Mouse (Mus musculus) testis, adult 2 months (tissue): Measurements from ENCODE around the gene Kirrel2. TPM values are rescaled to one million over a fixed set of nuclear protein-coding genes. Genes with fewer than 3 reads are reported as not detected.

Experiments used
- H3K27ac ChIP-seq: fragments of 200-500 bp; 2 replicates; pipeline ENCODE4 v1.5.1; 2012; ENCODE audit warnings: low read depth, low read length; ENCODE audit not compliant: control insufficient read depth, insufficient read depth
- H3K27me3 ChIP-seq: fragments of 200-500 bp; 2 replicates; pipeline ENCODE4 v1.6.1; 2012; ENCODE audit warnings: mild to moderate bottlenecking, low read length, moderate library complexity; ENCODE audit not compliant: control insufficient read depth, insufficient read depth
- H3K36me3 ChIP-seq: fragments of 200-500 bp; 2 replicates; pipeline ENCODE4 v1.6.1; 2012; ENCODE audit warnings: mild to moderate bottlenecking, low read length; ENCODE audit not compliant: control insufficient read depth, insufficient read depth
- H3K4me1 ChIP-seq: fragments of 200-500 bp; 2 replicates; pipeline ENCODE4 v1.6.1; 2012; ENCODE audit warnings: low read length; ENCODE audit not compliant: control insufficient read depth, insufficient read depth
- H3K4me3 ChIP-seq: fragments of 200-500 bp; 2 replicates; pipeline ENCODE4 v1.5.1; 2012; ENCODE audit warnings: low read depth, mild to moderate bottlenecking, low read length, moderate library complexity, mixed read lengths; ENCODE audit not compliant: control insufficient read depth
- CTCF ChIP-seq: fragments of 200-500 bp; IDR thresholded peaks from 2 replicates; pipeline ENCODE4 v1.5.1; 2012; ENCODE audit warnings: low read depth, mild to moderate bottlenecking, inconsistent platforms, low read length, moderate library complexity; ENCODE audit not compliant: control insufficient read depth, insufficient read depth, insufficient replicate concordance
- POLR2A ChIP-seq: fragments of 200-500 bp; IDR thresholded peaks from 2 replicates; pipeline ENCODE4 v1.6.1; 2012; ENCODE audit warnings: low read depth, mild to moderate bottlenecking, inconsistent platforms, low read length, moderate library complexity; ENCODE audit not compliant: control insufficient read depth
- polyA plus RNA-seq: library from polyadenylated mRNA; depleted of rRNA; stranded (reverse); fragments of >200 nt; gene quantifications from 2 replicates; pipeline ENCODE4 v1.2.3, GENCODE M21; 2012; rRNA removed

Kirrel2 gene
- polyA plus RNA-seq, 1 experiment, result 0.31 TPM

GRCm38 (mm10) chr7:30409789-30410188, 47.7 kb downstream of the Kirrel2 start:
- no peaks in the 10 kb centered on the region for H3K4me1 ChIP-seq
- TF ChIP-seq POLR2A (no peak), CTCF (no peak)
- no peaks in the 10 kb centered on the region for H3K27me3 ChIP-seq
- no peak overlapping the region for H3K4me3 ChIP-seq
- H3K27ac ChIP-seq, result no peak overlapping the region
- no peaks in the 10 kb centered on the region for H3K36me3 ChIP-seq

DNA sequence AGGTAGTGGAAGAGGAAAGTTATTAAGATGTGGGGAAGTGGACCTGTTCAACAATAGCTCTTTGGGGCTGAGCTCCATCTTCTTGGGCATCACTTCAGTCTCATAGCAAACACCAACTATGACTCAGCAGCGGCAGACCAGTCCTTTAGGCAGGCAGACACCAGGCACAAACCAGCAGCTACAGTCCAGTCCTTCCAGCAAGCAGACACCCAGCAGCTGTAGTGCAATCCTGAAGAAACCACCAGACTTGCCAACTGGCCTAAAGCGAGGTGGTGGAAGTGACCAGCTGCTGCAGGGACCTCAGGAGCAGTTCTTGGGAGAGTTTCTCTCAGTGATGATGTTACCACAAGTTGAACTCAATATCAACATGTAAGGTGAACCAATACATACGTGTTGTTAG, 48.9 kb downstream of the Kirrel2 start:
- no peak overlapping the region for H3K4me3 ChIP-seq
- TF ChIP-seq CTCF, result no peak
- no peak for TF ChIP-seq POLR2A
- H3K27me3 ChIP-seq, result no peaks in the 10 kb centered on the region
- no peaks in the 10 kb centered on the region for H3K36me3 ChIP-seq
- H3K27ac ChIP-seq, result no peak overlapping the region
- no peaks in the 10 kb centered on the region for H3K4me1 ChIP-seq

DNA sequence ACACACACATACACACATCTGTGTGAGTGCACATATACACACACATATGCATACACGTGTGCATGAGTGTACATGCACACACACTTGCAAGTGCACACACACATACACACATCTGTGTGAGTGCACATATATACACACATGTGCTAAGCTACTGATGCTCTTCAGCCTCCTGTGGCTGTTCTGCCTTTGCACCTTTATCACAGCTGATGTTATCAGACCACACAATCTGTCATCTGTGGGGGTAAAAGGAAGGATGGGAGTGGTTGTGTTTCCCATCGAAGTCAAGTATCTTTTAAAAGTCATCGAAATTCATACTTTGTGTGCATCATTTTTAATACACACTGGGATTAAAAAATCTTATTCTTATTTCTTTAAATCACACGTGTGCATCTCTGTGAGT, 55.1 kb downstream of the Kirrel2 start:
- Histone ChIP-seq H3K4me1 (no peaks in the 10 kb centered on the region), H3K27ac (no peak overlapping the region), H3K27me3 (no peaks in the 10 kb centered on the region), H3K36me3 (no peaks in the 10 kb centered on the region), H3K4me3 (no peak overlapping the region)
- TF ChIP-seq POLR2A, result no peak
- no peak for TF ChIP-seq CTCF

DNA sequence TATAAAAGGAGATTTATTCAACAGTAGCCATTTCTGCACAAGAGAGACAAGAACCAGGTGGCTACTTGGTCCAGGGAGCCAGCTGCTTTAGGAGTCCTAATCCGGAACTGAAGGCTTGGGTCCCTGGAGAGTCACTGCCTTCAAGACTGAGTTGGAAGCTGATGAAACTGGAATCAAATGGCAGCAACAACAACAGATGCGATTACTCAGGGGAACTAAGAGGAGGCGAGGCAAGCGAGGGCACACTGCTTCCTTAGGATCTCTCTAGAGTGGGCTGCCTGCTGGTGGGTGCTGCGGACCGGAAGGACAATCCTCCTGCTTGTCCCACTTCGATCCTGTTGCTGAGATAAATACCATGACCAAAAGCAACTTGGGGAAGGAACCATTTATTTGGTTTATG, 57.8 kb downstream of the Kirrel2 start:
- Histone ChIP-seq H3K27ac (no peak overlapping the region), H3K4me3 (no peak overlapping the region), H3K4me1 (no peaks in the 10 kb centered on the region), H3K36me3 (no peaks in the 10 kb centered on the region), H3K27me3 (no peaks in the 10 kb centered on the region)
- no peak for TF ChIP-seq POLR2A
- no peak for TF ChIP-seq CTCF

Other genes with a start within 250 kb of the Kirrel2 start
- gene Polr2i, start 225.7 kb downstream of the Kirrel2 start, polyA plus RNA-seq, result 242 and 257 TPM in 2 replicates
- gene Tbcb, start 225.4 kb downstream of the Kirrel2 start, polyA plus RNA-seq, result 65.7 and 66.2 TPM in 2 replicates
- 0.63 and 0.89 TPM in 2 replicates for gene Ovol3, start 222.0 kb downstream of the Kirrel2 start, polyA plus RNA-seq
- gene Thap8, start 177.6 kb downstream of the Kirrel2 start, polyA plus RNA-seq, result 1.8 and 2.3 TPM in 2 replicates
- gene Wdr62, start 177.3 kb downstream of the Kirrel2 start, polyA plus RNA-seq, result 713 and 754 TPM in 2 replicates
- 4.8 and 6.6 TPM in 2 replicates for gene Clip3, start 166.0 kb downstream of the Kirrel2 start, polyA plus RNA-seq
- gene Alkbh6, start 149.0 kb downstream of the Kirrel2 start, polyA plus RNA-seq, result 36.5 and 38.0 TPM in 2 replicates
- 7.4 and 9.6 TPM in 2 replicates for gene Syne4, start 142.9 kb downstream of the Kirrel2 start, polyA plus RNA-seq
- 0.18 and 0.28 TPM in 2 replicates for gene E130208F15Rik, start 135.9 kb downstream of the Kirrel2 start, polyA plus RNA-seq
- gene Sdhaf1, start 133.8 kb downstream of the Kirrel2 start, polyA plus RNA-seq, result 6.1 and 6.5 TPM in 2 replicates
- 0.27 and 0.35 TPM in 2 replicates for gene Lrfn3, start 94.9 kb downstream of the Kirrel2 start, polyA plus RNA-seq
- 7.0 and 9.1 TPM in 2 replicates for gene Tyrobp, start 43.9 kb downstream of the Kirrel2 start, polyA plus RNA-seq
- gene Hcst, start 37.8 kb downstream of the Kirrel2 start, polyA plus RNA-seq, result 0.93 TPM in 1 of 2 replicates, not detected in the other
- gene Nfkbid, start 36.0 kb downstream of the Kirrel2 start, polyA plus RNA-seq, result 0.36 and 0.52 TPM in 2 replicates
- 15.1 and 15.6 TPM in 2 replicates for gene Aplp1, start 12.2 kb downstream of the Kirrel2 start, polyA plus RNA-seq
- gene Nphs1, start 625 bp upstream of the Kirrel2 start, polyA plus RNA-seq, result 0.07 and 0.12 TPM in 2 replicates
- 0.10 TPM in 1 of 2 replicates, not detected in the other for gene Prodh2, start 35.9 kb upstream of the Kirrel2 start, polyA plus RNA-seq
- gene Arhgap33, start 77.4 kb upstream of the Kirrel2 start, polyA plus RNA-seq, result 136 TPM in 2 replicates
- gene Hspb6, start 94.5 kb upstream of the Kirrel2 start, polyA plus RNA-seq, result 74.3 and 82.9 TPM in 2 replicates
- 33.9 and 37.5 TPM in 2 replicates for gene Proser3, start 94.6 kb upstream of the Kirrel2 start, polyA plus RNA-seq
- 39.9 and 47.0 TPM in 2 replicates for gene Lin37, start 102.1 kb upstream of the Kirrel2 start, polyA plus RNA-seq
- gene U2af1l4, start 105.6 kb upstream of the Kirrel2 start, polyA plus RNA-seq, result 51.9 and 52.2 TPM in 2 replicates
- gene Gm49396, start 105.7 kb upstream of the Kirrel2 start, polyA plus RNA-seq, result 0.58 and 0.80 TPM in 2 replicates
- 147 and 167 TPM in 2 replicates for gene Psenen, start 105.9 kb upstream of the Kirrel2 start, polyA plus RNA-seq
- 0.80 and 1.0 TPM in 2 replicates for gene Igflr1, start 107.7 kb upstream of the Kirrel2 start, polyA plus RNA-seq
- gene Kmt2b, start 131.0 kb upstream of the Kirrel2 start, polyA plus RNA-seq, result 56.1 and 61.0 TPM in 2 replicates
- 180 and 203 TPM in 2 replicates for gene Zbtb32, start 141.2 kb upstream of the Kirrel2 start, polyA plus RNA-seq
- gene Upk1a, start 155.2 kb upstream of the Kirrel2 start, polyA plus RNA-seq, result 6.5 TPM in 2 replicates
- 51.8 and 74.9 TPM in 2 replicates for gene Cox6b1, start 168.5 kb upstream of the Kirrel2 start, polyA plus RNA-seq
- 7.9 and 8.4 TPM in 2 replicates for gene Etv2, start 178.2 kb upstream of the Kirrel2 start, polyA plus RNA-seq
- 27.1 and 33.0 TPM in 2 replicates for gene Rbm42, start 192.6 kb upstream of the Kirrel2 start, polyA plus RNA-seq
- 21.1 and 22.4 TPM in 2 replicates for gene Haus5, start 207.3 kb upstream of the Kirrel2 start, polyA plus RNA-seq
- 142 and 177 TPM in 2 replicates for gene Pmis2, start 213.9 kb upstream of the Kirrel2 start, polyA plus RNA-seq
- 88.8 and 103 TPM in 2 replicates for gene 2200002J24Rik, start 241.2 kb upstream of the Kirrel2 start, polyA plus RNA-seq